ENCODE assay signal across 18 mouse cellular contexts in the genomic region with DNA sequence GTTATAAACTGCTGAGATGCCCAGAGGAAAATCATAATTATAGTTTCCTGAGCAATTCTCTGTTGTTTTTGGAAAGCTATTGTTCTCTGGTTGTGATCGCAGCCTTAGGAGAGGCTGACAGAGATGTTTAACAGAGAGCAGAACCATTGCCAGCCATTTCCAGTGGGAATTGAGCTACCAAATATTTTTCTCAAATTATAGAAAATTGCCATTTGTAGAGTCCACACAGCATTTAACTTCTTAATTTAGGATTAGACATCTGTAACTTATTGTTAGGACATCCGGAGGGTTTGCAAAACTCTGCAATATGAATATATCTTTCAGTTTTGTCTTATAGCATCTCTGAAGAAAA.
DNase-seq lines count a peak whose midpoint lies in the region; ATAC-seq and TF ChIP-seq lines count a peak whose summit lies in the region.
"Had no signal": no experiment of that assay in that cellular context is flagged by ENCODE, and none has a peak within 500 bp of the region (broad histone marks: within the 10 kb centered on the region; RNA-seq: fewer than 3 reads in every experiment).

No protein-coding gene starts in this region.

- WGBS in heart, embryonic 11.5 days (ENCODE audit: insufficient replicate concordance) = 68% methylated on average over 2 of the region's 2 CpGs
- WGBS in embryonic facial prominence, embryonic 15.5 days = 50% methylated on average over 2 of the region's 2 CpGs
- WGBS in stomach, embryonic 14.5 days = 81% methylated on average over 2 of the region's 2 CpGs

- no peak overlapping the region for H3K9ac ChIP-seq in heart, embryonic 11.5 days (ENCODE audit: low read depth, low read length)
- no peak overlapping the region for H3K9ac ChIP-seq in embryonic facial prominence, embryonic 15.5 days
- no peak overlapping the region for H3K9ac ChIP-seq in stomach, embryonic 14.5 days (replicated peaks; ENCODE audit: low read depth, low read length)
- H3K9ac ChIP-seq: hindbrain, embryonic 13.5 days; midbrain, embryonic 12.5 days had no signal

- no peak for TF ChIP-seq CTCF in layer of hippocampus, adult 2 months (conservative IDR thresholded peaks at IDR 0.05)

- no peaks in the 10 kb centered on the region for H3K36me3 ChIP-seq in heart, embryonic 11.5 days (ENCODE audit: control insufficient read depth, insufficient read depth, low read length)
- H3K36me3 ChIP-seq in embryonic facial prominence, embryonic 15.5 days = no peaks in the 10 kb centered on the region
- no peaks in the 10 kb centered on the region for H3K36me3 ChIP-seq in stomach, embryonic 14.5 days (ENCODE audit: control insufficient read depth, insufficient read depth, low read length)
- H3K36me3 ChIP-seq: hindbrain, embryonic 13.5 days; midbrain, embryonic 12.5 days had no signal

- H3K4me3 ChIP-seq in heart, embryonic 11.5 days (ENCODE audit: low read depth, low read length) = no peak overlapping the region
- H3K4me3 ChIP-seq in layer of hippocampus, adult 2 months = no peak overlapping the region
- H3K4me3 ChIP-seq in embryonic facial prominence, embryonic 15.5 days (replicated peaks) = no peak overlapping the region
- H3K4me3 ChIP-seq in stomach, embryonic 14.5 days (ENCODE audit: low read depth, low read length) = no peak overlapping the region
- H3K4me3 ChIP-seq: erythroblast, embryonic 14.5 days; hindbrain, embryonic 13.5 days; midbrain, embryonic 12.5 days had no signal

- ATAC-seq in heart, embryonic 11.5 days (replicated peaks; ENCODE audit: insufficient number of reproducible peaks, low FRiP score, low TSS enrichment) = no peak
- no peak for ATAC-seq in embryonic facial prominence, embryonic 15.5 days (ENCODE audit: insufficient number of reproducible peaks, low FRiP score, low TSS enrichment, low read depth)
- no peak for ATAC-seq in stomach, embryonic 14.5 days (ENCODE audit: insufficient number of reproducible peaks, insufficient read depth, low FRiP score, low read depth)
- ATAC-seq: forebrain, embryonic 16.5 days had no signal

- no peak overlapping the region for H3K4me2 ChIP-seq in heart, embryonic 11.5 days
- no peak overlapping the region for H3K4me2 ChIP-seq in embryonic facial prominence, embryonic 15.5 days (replicated peaks)
- H3K4me2 ChIP-seq in stomach, embryonic 14.5 days (replicated peaks; ENCODE audit: low read depth, low read length) = no peak overlapping the region
- H3K4me2 ChIP-seq: hindbrain, embryonic 13.5 days; midbrain, embryonic 12.5 days had no signal

- H3K27me3 ChIP-seq in heart, embryonic 11.5 days (ENCODE audit: control insufficient read depth, insufficient read depth, low read length) = no peaks in the 10 kb centered on the region
- no peaks in the 10 kb centered on the region for H3K27me3 ChIP-seq in embryonic facial prominence, embryonic 15.5 days
- H3K27me3 ChIP-seq in stomach, embryonic 14.5 days (ENCODE audit: control insufficient read depth, insufficient read depth, low read length) = no peaks in the 10 kb centered on the region
- H3K27me3 ChIP-seq: hindbrain, embryonic 13.5 days; midbrain, embryonic 12.5 days had no signal

- peaks cover 8% of the 10 kb centered on the region; the same call in 1 of the 2 replicates for H3K4me1 ChIP-seq in heart, embryonic 11.5 days (ENCODE audit: control insufficient read depth, insufficient read depth, low read length)
- no peaks in the 10 kb centered on the region for H3K4me1 ChIP-seq in embryonic facial prominence, embryonic 15.5 days
- no peaks in the 10 kb centered on the region for H3K4me1 ChIP-seq in stomach, embryonic 14.5 days (ENCODE audit: control insufficient read depth, insufficient read depth, low read length)
- H3K4me1 ChIP-seq: hindbrain, embryonic 13.5 days; midbrain, embryonic 12.5 days had no signal

- no peaks in the 10 kb centered on the region for H3K9me3 ChIP-seq in heart, embryonic 11.5 days (replicated peaks; ENCODE audit: control insufficient read depth, low read length)
- H3K9me3 ChIP-seq in embryonic facial prominence, embryonic 15.5 days (replicated peaks) = no peaks in the 10 kb centered on the region
- H3K9me3 ChIP-seq in stomach, embryonic 14.5 days (ENCODE audit: control insufficient read depth, low read depth, low read length) = no peaks in the 10 kb centered on the region
- H3K9me3 ChIP-seq: hindbrain, embryonic 13.5 days had no signal

- DNase-seq in heart, adult 18-20 months = no peak
- DNase-seq in layer of hippocampus, adult 2 months (ENCODE audit: low spot score in 2 of 2) = no peak
- no peak for DNase-seq in layer of hippocampus, adult 8-10 months (ENCODE audit: low spot score in 2 of 2)
- DNase-seq in yolk sac, embryonic 10.5 days (ENCODE audit: low spot score) = no peak
- DNase-seq in thymus, postnatal 25 days = no peak
- DNase-seq: adrenal gland, adult 8-10 months; cerebellum, postnatal 10 days; kidney, adult 18-20 months; kidney, postnatal 25 days; right cerebral cortex, postnatal 25 days had no signal

- H3K27ac ChIP-seq in heart, embryonic 11.5 days (ENCODE audit: low read depth, low read length) = peak overlapping the region; percentile 88
- H3K27ac ChIP-seq in layer of hippocampus, adult 2 months = 0 out of 2 replicates have a peak overlapping the region, but pooled peaks have one; percentile 18
- H3K27ac ChIP-seq in embryonic facial prominence, embryonic 15.5 days (replicated peaks) = 0 out of 2 replicates have a peak overlapping the region, but pooled peaks have one; percentile 55
- 0 out of 2 replicates have a peak overlapping the region, but pooled peaks have one; percentile 33 for H3K27ac ChIP-seq in stomach, embryonic 14.5 days (ENCODE audit: low read length)
- H3K27ac ChIP-seq: hindbrain, embryonic 13.5 days; macrophage; midbrain, embryonic 12.5 days had no signal

Comparison
In these comparisons a context has a peak if more than half of its experiments do, and no peak if none do; other contexts are left out.
1. H3K27ac ChIP-seq: peak in every context shown above with its lines; median percentile 88 in heart, embryonic 11.5 days; 55 in embryonic facial prominence, embryonic 15.5 days; 33 in stomach, embryonic 14.5 days; 18 in layer of hippocampus, adult 2 months.